Mouse (Mus musculus) lung, postnatal 0 days (tissue): ENCODE results near the gene Wbp1l.

ENCODE experiments used
- CTCF ChIP-seq: IDR thresholded peaks from 2 replicates; pipeline ENCODE4 v1.5.1; 2016; ENCODE audit warnings: antibody characterized with exemption, mild to moderate bottlenecking
- EP300 ChIP-seq: IDR thresholded peaks from 2 replicates; pipeline ENCODE4 v1.6.1; 2016; ENCODE audit warnings: antibody characterized with exemption, mild to moderate bottlenecking, control low read depth

- TF ChIP-seq CTCF, result peak; percentile 23
- TF ChIP-seq EP300, result no peak; the same call in 1 of the 2 replicates
Measured at GRCm38 (mm10) chr19:46642136-46642753, 43.4 kb downstream of the Wbp1l start.
